Mouse (Mus musculus) cortical plate, adult 2 months (tissue): ENCODE data around the gene Stard7.

Source experiments
- CTCF ChIP-seq: fragments of 200-500 bp; IDR thresholded peaks from 2 replicates; pipeline ENCODE4 v1.5.1; 2011; ENCODE audit warnings: mild to moderate bottlenecking, control low read depth, low read length; ENCODE audit not compliant: insufficient read depth; ENCODE audit errors: extremely low read depth
- POLR2A ChIP-seq: fragments of 200-500 bp; IDR thresholded peaks from 2 replicates; pipeline ENCODE4 v1.6.1; 2011; ENCODE audit warnings: mild to moderate bottlenecking, low read length, control low read depth; ENCODE audit not compliant: insufficient read depth; ENCODE audit errors: extremely low read depth

DNA sequence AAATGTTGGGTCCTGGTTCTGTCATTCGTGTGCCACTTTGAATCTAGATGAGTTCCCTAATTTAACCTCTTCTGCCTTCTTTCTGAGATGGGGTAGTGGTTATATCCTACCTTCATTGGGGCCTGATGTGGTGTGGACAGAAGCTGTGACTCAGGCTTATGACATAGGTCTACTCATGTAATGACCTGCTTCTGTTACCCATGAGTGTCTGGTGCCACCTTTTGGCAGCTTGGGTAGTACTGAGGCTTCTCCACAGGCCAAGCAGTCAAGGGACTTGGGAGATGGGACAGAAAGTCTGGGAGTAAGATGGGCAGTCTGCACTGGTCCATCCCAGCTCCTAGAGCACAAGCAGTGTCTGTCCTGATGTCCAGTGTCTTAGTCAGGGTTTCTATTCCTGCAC lies 76.3 kb downstream of the Stard7 start:
- TF ChIP-seq POLR2A (no peak), CTCF (0 out of 2 replicates have a peak, but pooled peaks have one; percentile 16)
